Comparison of ENCODE assay signal across 8 mouse cellular contexts in genomic region chr7:81789095-81789757, GRCm38 (mm10). TPM values are rescaled to one million over a fixed set of nuclear protein-coding genes. Genes with fewer than 3 reads are reported as not detected.
DNase-seq lines count a peak whose midpoint lies in the region; ATAC-seq lines count a peak whose summit lies in the region.

Gene 3110040N11Rik (minus strand): TSS chr7:81789478.

- H3K4me3 ChIP-seq in hindbrain, embryonic 16.5 days (ENCODE audit: low read length) = peak within 1 kb of the TSS; percentile 72
- peak within 1 kb of the TSS; percentile 64 for H3K4me3 ChIP-seq in macrophage (ENCODE audit: inconsistent target)

- DNase-seq in WW6 (ENCODE audit: low read depth, low spot score) = peak; percentile 80
- peak; percentile 67 to 80 for DNase-seq in cerebellum, postnatal 4 days (ENCODE audit: low spot score in 2 of 2)
- peak; percentile 85 for DNase-seq in gastrocnemius, adult 18-20 months (ENCODE audit: low spot score)
- DNase-seq in left cerebral cortex, adult 18-20 months (ENCODE audit: low spot score in 2 of 2) = peak; percentile 81 to 88
- peak; percentile 89 for DNase-seq in right cerebral cortex, adult 18-20 months
- peak; percentile 28 for DNase-seq in urinary bladder, postnatal 10 days (ENCODE audit: low spot score)

- 0% methylated on average over 37 of the region's 38 CpGs for WGBS in hindbrain, embryonic 16.5 days
- WGBS in macrophage (ENCODE audit: missing documents) = under 1% methylated on average over 37 of the region's 38 CpGs

- H3K4me2 ChIP-seq in hindbrain, embryonic 16.5 days (ENCODE audit: low read length) = peak within 1 kb of the TSS; percentile 85

- no peaks in the 10 kb centered on the region for H3K79me2 ChIP-seq in macrophage (ENCODE audit: inconsistent target)

- ATAC-seq in hindbrain, embryonic 16.5 days = peak; percentile 97

- peak within 1 kb of the TSS; percentile 99 for H3K27ac ChIP-seq in hindbrain, embryonic 16.5 days (ENCODE audit: low read depth, low read length)
- peak within 1 kb of the TSS; percentile 83 for H3K27ac ChIP-seq in macrophage

- H3K27me3 ChIP-seq in hindbrain, embryonic 16.5 days (replicated peaks; ENCODE audit: control insufficient read depth, insufficient read depth, low read length) = no peaks in the 10 kb centered on the region

- peaks cover 12% of the 10 kb centered on the region for H3K4me1 ChIP-seq in hindbrain, embryonic 16.5 days (ENCODE audit: control insufficient read depth, insufficient read depth, low read depth, low read length)

- peak within 1 kb of the TSS; percentile 87 for H3K9ac ChIP-seq in hindbrain, embryonic 16.5 days (ENCODE audit: low read depth, low read length)

- peaks cover 2% of the 10 kb centered on the region; the same call in 1 of the 2 replicates for H3K36me3 ChIP-seq in hindbrain, embryonic 16.5 days (ENCODE audit: control insufficient read depth, insufficient read depth, low read length)
- peaks cover 7% of the 10 kb centered on the region; the same call in 1 of the 2 replicates for H3K36me3 ChIP-seq in macrophage (ENCODE audit: inconsistent target)

- no peaks in the 10 kb centered on the region for H3K9me3 ChIP-seq in hindbrain, embryonic 16.5 days (ENCODE audit: control insufficient read depth, low read length)

RNA-seq across cellular contexts. Expression of gene 3110040N11Rik, which starts in this region (rescaled TPM):
- 10 to 100 TPM; 21.9 to 23.7 TPM for total RNA-seq in gastrocnemius, adult 18-20 months (2021)
- 48.8 and 50.3 TPM in 2 replicates for polyA plus RNA-seq in hindbrain, embryonic 16.5 days (2015; fragmentation: Nextera tagmentation; extraction: Ambion mirVana)
- 10 to 100 TPM; 23.6 to 28.1 TPM for total RNA-seq in left cerebral cortex, adult 18-20 months (2021)
- 10 to 100 TPM in 19 of 26 experiments, 1 to 10 TPM in 6, not detected in 1; 3.1 to 20.9 (median 12.7) TPM for total RNA-seq in macrophage (2018; cell fraction: chromatin; rRNA removed)
- 10 to 100 TPM; 12.1 to 31.2 (median 21.3) TPM for total RNA-seq in macrophage (2018; cell fraction: cytosol; rRNA removed)
- 10 to 100 TPM in 17 of 26 experiments, 1 to 10 TPM in 9; 4.1 to 19.5 (median 11.0) TPM for total RNA-seq in macrophage (2018; cell fraction: nucleus; rRNA removed)
- polyA plus RNA-seq in macrophage (2018) = 23.4 to 27.6 TPM (median 24.6 TPM) in 3 replicates

Comparison
In these comparisons a context has a peak if more than half of its experiments do, and no peak if none do; other contexts are left out.
1. Peak in every context shown above with its lines: DNase-seq, ATAC-seq, H3K4me3 ChIP-seq and H3K27ac ChIP-seq.
2. DNase-seq: peak in every context shown above with its lines; median percentile 89 in right cerebral cortex, adult 18-20 months; 85 in gastrocnemius, adult 18-20 months; 84 in left cerebral cortex, adult 18-20 months; 80 in WW6; 74 in cerebellum, postnatal 4 days; 28 in urinary bladder, postnatal 10 days.